Mouse (Mus musculus) left cerebral cortex, adult 18-20 months (tissue): Measurements from ENCODE around the gene Retreg3. TPM values are rescaled to one million over a fixed set of nuclear protein-coding genes. Genes with fewer than 3 reads are reported as not detected.

Experiments used
- DNase-seq, 2 experiments: peaks; one replicate each; pipeline ENCODE4 v3.0.0; 2021 to 2022; ENCODE audit warnings: low spot score in 2 of 2, mixed read lengths in 1 of 2
- microRNA-seq, 2 experiments: library from miRNA; unstranded; fragments of <30 nt; microRNA quantifications; one replicate each; pipeline ENCODE4 v1.2.0; 2021
- total RNA-seq, 2 experiments: library from RNA; stranded (reverse); gene quantifications; 2 replicates each; pipeline ENCODE4 v1.2.3; 2021

Gene Retreg3
- total RNA-seq, 2 experiments from 2014 or later = 53.9 to 57.8 TPM

GRCm38 (mm10) chr11:101058726-101059125 lies 61.0 kb downstream of the Retreg3 start:
- DNase-seq = peak in 1 of 2 experiments; percentile 1

DNA sequence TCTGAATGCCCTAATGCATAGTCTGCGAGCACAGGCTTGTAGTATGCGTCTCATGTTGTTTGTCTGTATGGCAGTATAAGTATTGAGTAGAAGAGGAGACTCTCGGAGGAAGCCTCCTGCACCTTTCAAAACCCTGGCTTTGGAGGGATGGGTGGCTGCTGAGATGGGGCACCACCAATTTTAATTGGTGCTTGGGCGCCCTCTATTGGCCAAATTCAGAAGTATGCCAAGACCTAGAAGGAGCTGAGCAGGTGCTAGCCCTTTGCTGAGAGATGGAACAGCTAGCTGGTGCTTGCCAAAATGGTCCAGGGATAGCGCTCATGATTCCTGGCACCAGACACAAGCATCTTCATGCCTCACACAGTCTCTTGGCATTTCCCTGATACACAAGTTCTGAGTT lies 61.8 kb downstream of the Retreg3 start:
- DNase-seq = peak; percentile 79 to 92

GRCm38 (mm10) chr11:101056885-101057284 lies 62.8 kb downstream of the Retreg3 start:
- no peak for DNase-seq

GRCm38 (mm10) chr11:101055418-101055817 lies 64.3 kb downstream of the Retreg3 start:
- no peak for DNase-seq

- no peak for DNase-seq
These were observed 65.7 kb downstream of the Retreg3 start for GRCm38 (mm10) chr11:101053974-101054373.

DNA sequence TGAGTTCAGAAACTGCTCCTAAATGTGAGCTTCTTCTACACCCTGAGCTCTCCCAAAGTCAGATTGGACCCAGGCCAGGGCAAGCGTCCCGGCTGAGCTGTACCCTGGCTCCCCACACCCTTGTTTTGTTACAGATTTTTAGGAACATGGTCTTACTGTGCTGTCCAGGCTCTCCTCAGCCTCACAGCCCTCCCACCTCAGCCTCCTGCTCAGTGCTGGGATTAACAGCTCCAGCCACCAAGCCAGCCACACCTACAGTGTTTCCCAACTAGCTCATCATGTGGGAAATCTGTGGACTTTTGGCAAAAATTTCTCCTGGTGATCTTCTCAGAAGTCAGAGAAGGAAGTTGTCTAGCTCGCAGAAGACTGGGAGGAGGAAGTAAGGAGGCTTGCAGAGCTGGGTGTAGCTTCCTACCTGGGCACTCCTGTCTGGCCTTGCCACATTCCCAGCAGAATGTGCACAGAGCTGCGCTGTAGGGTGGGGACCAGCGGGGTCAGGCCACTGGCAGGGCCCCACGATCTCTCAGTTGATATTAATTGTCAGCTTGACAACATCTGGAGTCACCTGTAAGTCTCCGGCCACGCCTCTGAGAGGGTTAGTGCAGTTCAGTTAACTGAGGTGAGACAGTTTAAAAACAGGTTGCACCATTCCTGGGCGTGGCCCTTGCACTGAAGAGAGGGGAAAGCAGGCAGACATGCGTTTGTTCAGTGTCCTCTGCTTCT lies 66.8 kb downstream of the Retreg3 start:
- DNase-seq = peak in 1 of 2 experiments; percentile 46

DNA sequence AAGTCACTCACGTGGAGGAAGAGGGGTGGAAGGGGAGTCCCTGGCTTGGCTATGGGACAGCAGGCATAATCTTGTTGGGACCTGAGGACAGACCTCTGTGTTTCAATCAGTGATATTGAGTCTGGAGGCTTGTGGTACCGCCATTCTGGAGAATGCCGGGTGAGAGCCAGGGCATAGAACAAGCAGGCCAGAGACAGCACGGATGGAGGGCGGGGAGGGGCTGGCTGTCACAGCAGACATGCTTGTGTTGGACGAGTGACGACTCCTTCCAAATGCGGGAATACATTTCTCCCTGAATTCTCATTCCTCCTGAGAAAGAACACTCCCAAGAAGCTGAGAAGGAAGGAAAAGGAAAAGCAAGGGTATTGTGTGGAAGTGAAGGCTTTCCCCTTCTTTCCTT lies 68.1 kb downstream of the Retreg3 start:
- no peak for DNase-seq

GRCm38 (mm10) chr11:101051051-101051493 lies 68.6 kb downstream of the Retreg3 start:
- peak in 1 of 2 experiments; percentile 58 for DNase-seq

- DNase-seq = peak in 1 of 2 experiments; percentile 58
These were observed 69.3 kb downstream of the Retreg3 start for GRCm38 (mm10) chr11:101050359-101050758.

GRCm38 (mm10) chr11:101047502-101047901 lies 72.2 kb downstream of the Retreg3 start:
- no peak for DNase-seq

GRCm38 (mm10) chr11:101046440-101046839 lies 73.3 kb downstream of the Retreg3 start:
- no peak for DNase-seq

Small RNA genes lying within 50 kb of the gene (microRNA-seq; reads per million reads assigned to microRNA genes)
- 0 reads per million in 2 experiments for gene Gm27626

Other genes starting within 250 kb of the Retreg3 start
- 10 to 100 TPM; 38.8 to 46.7 TPM for gene Stat3, start 180.4 kb downstream of the Retreg3 start, total RNA-seq
- gene Cavin1, start 149.0 kb downstream of the Retreg3 start, total RNA-seq = 10 to 100 TPM; 22.7 to 24.9 TPM
- 100 to 1,000 TPM; 423 to 445 TPM for gene Atp6v0a1, start 110.4 kb downstream of the Retreg3 start, total RNA-seq
- gene Naglu, start 49.9 kb downstream of the Retreg3 start, total RNA-seq = 1 to 10 TPM; 7.0 to 7.9 TPM
- under 1 TPM; 0.59 to 0.91 TPM for gene Hsd17b1, start 41.5 kb downstream of the Retreg3 start, total RNA-seq
- gene Coasy, start 37.3 kb downstream of the Retreg3 start, total RNA-seq = 10 to 100 TPM; 22.5 to 24.6 TPM
- 10 to 100 TPM; 39.5 to 46.6 TPM for gene Mlx, start 32.6 kb downstream of the Retreg3 start, total RNA-seq
- gene Psmc3ip, start 24.5 kb downstream of the Retreg3 start, total RNA-seq = 1 to 10 TPM; 3.0 to 3.6 TPM
- 10 to 100 TPM; 44.5 to 53.3 TPM for gene Tubg1, start within 50 bp of the Retreg3 start, total RNA-seq
- gene Tubg2, start 36.0 kb upstream of the Retreg3 start, total RNA-seq = 10 to 100 TPM; 48.6 to 54.5 TPM
- 100 to 1,000 TPM; 158 to 160 TPM for gene Cntnap1, start 50.6 kb upstream of the Retreg3 start, total RNA-seq
- gene Plekhh3, start 51.5 kb upstream of the Retreg3 start, total RNA-seq = 10 to 100 TPM; 14.2 to 16.7 TPM
- gene Ccr10, start 55.5 kb upstream of the Retreg3 start, total RNA-seq = under 1 TPM in 1 of 2 experiments, not detected in 1; 0.28 TPM
- 10 to 100 TPM; 55.7 to 62.7 TPM for gene Ezh1, start 106.6 kb upstream of the Retreg3 start, total RNA-seq
- 10 to 100 TPM; 31.4 to 37.8 TPM for gene Ramp2, start 126.1 kb upstream of the Retreg3 start, total RNA-seq
- 10 to 100 TPM; 56.8 to 65.8 TPM for gene Vps25, start 133.8 kb upstream of the Retreg3 start, total RNA-seq
- 1 to 10 TPM; 7.0 to 8.8 TPM for gene Wnk4, start 140.7 kb upstream of the Retreg3 start, total RNA-seq
- gene Cntd1, start 159.1 kb upstream of the Retreg3 start, total RNA-seq = under 1 TPM; 0.46 to 0.56 TPM
- gene Coa3, start 159.2 kb upstream of the Retreg3 start, total RNA-seq = 100 to 1,000 TPM; 103 to 112 TPM
- gene Becn1, start 182.4 kb upstream of the Retreg3 start, total RNA-seq = 100 to 1,000 TPM; 202 to 214 TPM
- gene Psme3, start 196.3 kb upstream of the Retreg3 start, total RNA-seq = 100 to 1,000 TPM; 128 to 131 TPM
- 1 to 10 TPM; 5.4 to 6.9 TPM for gene Aoc2, start 205.2 kb upstream of the Retreg3 start, total RNA-seq
- under 1 TPM; 0.61 to 0.74 TPM for gene Aoc3, start 210.7 kb upstream of the Retreg3 start, total RNA-seq
- gene G6pc, start 247.7 kb upstream of the Retreg3 start, total RNA-seq = not detected